Mouse (Mus musculus) hindbrain, embryonic 14.5 days (tissue): ENCODE measurements at regions not wholly inside any gene's neighbourhood (a gene's known extent, or its start where the extent isn't known, plus 50 kb on each side); places are given as distances from the start of the nearest gene placed in this dataset.

Source experiments
- ATAC-seq: fragments of 200-750 bp; cut with Nextera tagmentation; 2 replicates; pipeline ENCODE4 v1.8.0; 2017; ENCODE audit warnings: moderate number of reproducible peaks, mild to moderate bottlenecking, moderate TSS enrichment, moderate library complexity; ENCODE audit not compliant: low FRiP score
- DNase-seq: peaks from one replicate; pipeline ENCODE4 v3.0.0-alpha.2; 2015; ENCODE audit warnings: low spot score
- H3K27ac ChIP-seq: fragments of 300-500 bp; sonication (generic); 2 replicates; pipeline ENCODE4 v1.5.1; 2014; ENCODE audit warnings: mild to moderate bottlenecking, moderate library complexity
- H3K27me3 ChIP-seq: fragments of 300-500 bp; sonication (generic); 2 replicates; pipeline ENCODE4 v1.6.1; 2014; ENCODE audit warnings: mild to moderate bottlenecking, low read length, mixed read lengths; ENCODE audit not compliant: control insufficient read depth, insufficient read depth
- H3K36me3 ChIP-seq: fragments of 300-500 bp; sonication (generic); replicated peaks from 2 replicates; pipeline ENCODE4 v1.6.1; 2014; ENCODE audit not compliant: control insufficient read depth, insufficient read depth
- H3K4me1 ChIP-seq: fragments of 300-500 bp; sonication (generic); replicated peaks from 2 replicates; pipeline ENCODE4 v1.6.1; 2014; ENCODE audit warnings: antibody characterized with exemption, low read length, mixed read lengths; ENCODE audit not compliant: control insufficient read depth, insufficient read depth
- H3K4me2 ChIP-seq: fragments of 300-500 bp; sonication (generic); replicated peaks from 2 replicates; pipeline ENCODE4 v1.6.1; 2014; ENCODE audit warnings: mild to moderate bottlenecking, moderate library complexity
- H3K4me3 ChIP-seq: fragments of 300-500 bp; sonication (generic); replicated peaks from 2 replicates; pipeline ENCODE4 v1.5.1; 2014; ENCODE audit warnings: mild to moderate bottlenecking, low read length
- H3K9ac ChIP-seq: fragments of 300-500 bp; sonication (generic); 2 replicates; pipeline ENCODE4 v1.6.1; 2014
- H3K9me3 ChIP-seq: fragments of 300-500 bp; sonication (generic); 2 replicates; pipeline ENCODE4 v1.6.1; 2016; ENCODE audit warnings: low read length; ENCODE audit not compliant: control insufficient read depth
- WGBS: fragments of 180-500 bp; shearing (Covaris S2); extraction: QIAGEN DNeasy Blood & Tissue Kit; methylation state at CpG from one replicate; pipeline ENCODE4 v1.1.7; 2014; 5-methylcytosine and 5-hydroxymethylcytosine counted together

- DNase-seq = no peak
Observed at GRCm38 (mm10) chr2:113959025-113959767, 54.2 kb downstream of the Gjd2 start.

GRCm38 (mm10) chr2:113952480-113952879, 60.9 kb downstream of the Gjd2 start:
- no peak overlapping the region for H3K4me3 ChIP-seq
- H3K36me3 ChIP-seq = no peaks in the 10 kb centered on the region

More at GRCm38 (mm10) chr2:113959025-113959767, 54.2 kb downstream of the Gjd2 start:
- Histone ChIP-seq H3K4me3 (no peak overlapping the region), H3K27me3 (no peaks in the 10 kb centered on the region), H3K4me2 (no peak overlapping the region), H3K36me3 (no peaks in the 10 kb centered on the region), H3K27ac (no peak overlapping the region), H3K4me1 (no peaks in the 10 kb centered on the region), H3K9me3 (no peaks in the 10 kb centered on the region), H3K9ac (no peak overlapping the region)
- no peak for ATAC-seq
- 55% methylated on average over 6 of the region's 6 CpGs for WGBS

DNA sequence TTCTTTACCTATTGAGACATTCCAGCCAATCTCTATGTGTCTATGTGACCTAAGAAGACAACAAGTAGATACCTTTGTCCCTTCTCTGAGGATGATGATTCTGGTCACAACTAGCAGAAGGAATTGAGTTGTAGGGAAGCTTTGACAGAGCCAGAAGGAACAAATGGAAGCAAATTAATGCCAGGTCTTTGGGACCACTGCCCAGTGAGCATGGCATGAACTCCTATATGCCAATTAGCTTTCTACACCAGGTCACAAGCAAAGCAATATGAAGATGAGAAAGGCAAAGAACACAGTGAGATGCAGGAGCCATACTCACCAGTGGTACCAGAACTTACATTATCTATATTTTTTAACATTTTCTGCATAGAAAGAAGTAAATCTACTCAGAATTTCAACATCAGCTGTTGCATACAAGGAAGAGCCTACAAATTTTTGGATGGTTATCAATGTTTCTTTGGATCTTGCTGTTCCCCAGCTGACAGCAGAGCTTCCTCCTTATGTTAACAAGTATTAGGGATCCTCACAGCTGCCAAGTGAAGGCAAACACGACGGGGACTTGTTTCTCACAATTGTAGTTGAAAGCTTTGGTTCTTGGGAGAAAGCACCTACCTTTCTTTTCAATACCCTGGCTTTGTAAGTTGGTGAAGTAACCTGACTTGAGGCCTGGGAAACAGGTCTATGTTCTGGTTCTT, 64.0 kb downstream of the Gjd2 start:
- Histone ChIP-seq H3K27me3 (no peaks in the 10 kb centered on the region), H3K9ac (no peak overlapping the region), H3K4me1 (no peaks in the 10 kb centered on the region), H3K9me3 (no peaks in the 10 kb centered on the region), H3K4me2 (no peak overlapping the region), H3K36me3 (no peaks in the 10 kb centered on the region), H3K27ac (no peak overlapping the region), H3K4me3 (no peak overlapping the region)
- DNase-seq = no peak
- 80% methylated on average over 2 of the region's 2 CpGs for WGBS
- ATAC-seq = no peak

More at GRCm38 (mm10) chr2:113952480-113952879, 60.9 kb downstream of the Gjd2 start:
- H3K4me2 ChIP-seq = no peak overlapping the region
- no peak for ATAC-seq
- no peaks in the 10 kb centered on the region for H3K27me3 ChIP-seq
- no peaks in the 10 kb centered on the region for H3K4me1 ChIP-seq
- no peak overlapping the region for H3K9ac ChIP-seq
- no peaks in the 10 kb centered on the region for H3K9me3 ChIP-seq
- no peak overlapping the region for H3K27ac ChIP-seq
- no peak for DNase-seq

- H3K27me3 ChIP-seq = no peaks in the 10 kb centered on the region
- no peaks in the 10 kb centered on the region for H3K4me1 ChIP-seq
- no peak overlapping the region for H3K27ac ChIP-seq
- H3K4me3 ChIP-seq = no peak overlapping the region
- no peak for ATAC-seq
- no peaks in the 10 kb centered on the region for H3K36me3 ChIP-seq
- no peak for DNase-seq
- no peak overlapping the region for H3K9ac ChIP-seq
- WGBS = 93% methylated on average over 4 of the region's 4 CpGs
- no peak overlapping the region for H3K4me2 ChIP-seq
- H3K9me3 ChIP-seq = no peaks in the 10 kb centered on the region
Observed at GRCm38 (mm10) chr2:113931689-113932088, 81.7 kb downstream of the Gjd2 start.

GRCm38 (mm10) chr2:113930948-113931347, 82.5 kb downstream of the Gjd2 start:
- no peak for ATAC-seq
- 77% methylated on average over 1 of the region's 1 CpGs for WGBS
- H3K27ac ChIP-seq = no peak overlapping the region

GRCm38 (mm10) chr2:113929650-113930049, 81.2 kb upstream of the Arhgap11a start:
- H3K4me2 ChIP-seq = no peak overlapping the region
- no peaks in the 10 kb centered on the region for H3K27me3 ChIP-seq
- H3K36me3 ChIP-seq = no peaks in the 10 kb centered on the region
- no peak for DNase-seq
- no peak overlapping the region for H3K4me3 ChIP-seq
- H3K9ac ChIP-seq = no peak overlapping the region
- no peak for ATAC-seq
- H3K4me1 ChIP-seq = no peaks in the 10 kb centered on the region
- 89% methylated on average over 1 of the region's 1 CpGs for WGBS
- H3K9me3 ChIP-seq = no peaks in the 10 kb centered on the region
- no peak overlapping the region for H3K27ac ChIP-seq

More at GRCm38 (mm10) chr2:113930948-113931347, 82.5 kb downstream of the Gjd2 start:
- Histone ChIP-seq H3K9me3 (no peaks in the 10 kb centered on the region), H3K4me2 (no peak overlapping the region), H3K4me1 (no peaks in the 10 kb centered on the region), H3K4me3 (no peak overlapping the region), H3K36me3 (no peaks in the 10 kb centered on the region), H3K27me3 (no peaks in the 10 kb centered on the region), H3K9ac (no peak overlapping the region)
- no peak for DNase-seq

- Histone ChIP-seq H3K36me3 (no peaks in the 10 kb centered on the region), H3K4me1 (no peaks in the 10 kb centered on the region), H3K27ac (no peak overlapping the region), H3K9me3 (no peaks in the 10 kb centered on the region), H3K9ac (no peak overlapping the region), H3K27me3 (no peaks in the 10 kb centered on the region), H3K4me3 (no peak overlapping the region), H3K4me2 (no peak overlapping the region)
- DNase-seq (no peak), ATAC-seq (no peak)
- WGBS = 65% methylated on average over 2 of the region's 2 CpGs
Observed at GRCm38 (mm10) chr2:113924138-113924537, 75.7 kb upstream of the Arhgap11a start.

DNA sequence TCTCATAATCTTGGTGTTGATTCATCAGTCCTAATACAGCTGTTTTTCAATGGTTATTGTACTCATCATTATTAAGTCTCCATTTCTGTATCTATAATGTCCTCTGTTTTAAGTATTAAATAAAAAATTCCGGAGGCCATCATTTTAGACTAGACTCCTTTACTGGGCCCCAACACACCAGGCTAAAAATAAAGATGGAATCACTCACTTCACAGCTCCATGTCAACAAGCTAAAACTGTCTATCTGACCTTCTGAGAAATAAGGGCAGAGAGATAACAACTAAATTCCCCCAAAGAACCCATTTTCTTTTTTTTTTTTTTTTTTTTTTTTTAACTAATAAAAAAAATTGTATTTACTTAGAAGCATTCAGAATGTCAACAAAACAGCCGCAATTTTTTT, 70.5 kb upstream of the Arhgap11a start:
- Histone ChIP-seq H3K9me3 (no peaks in the 10 kb centered on the region), H3K9ac (no peak overlapping the region), H3K4me3 (no peak overlapping the region), H3K4me2 (no peak overlapping the region), H3K4me1 (no peaks in the 10 kb centered on the region), H3K27ac (no peak overlapping the region), H3K27me3 (no peaks in the 10 kb centered on the region), H3K36me3 (no peaks in the 10 kb centered on the region)
- ATAC-seq = no peak
- no peak for DNase-seq
- 95% methylated on average over 1 of the region's 2 CpGs for WGBS

GRCm38 (mm10) chr2:113914248-113914647, 65.8 kb upstream of the Arhgap11a start:
- H3K36me3 ChIP-seq = no peaks in the 10 kb centered on the region
- no peak overlapping the region for H3K4me3 ChIP-seq
- whole genome bisulfite sequencing = 93% methylated on average over 2 of the region's 2 CpGs
- no peak overlapping the region for H3K9ac ChIP-seq
- no peaks in the 10 kb centered on the region for H3K27me3 ChIP-seq
- no peaks in the 10 kb centered on the region for H3K9me3 ChIP-seq
- no peak overlapping the region for H3K27ac ChIP-seq
- ATAC-seq (no peak), DNase-seq (no peak)
- H3K4me2 ChIP-seq = no peak overlapping the region
- H3K4me1 ChIP-seq = no peaks in the 10 kb centered on the region
